Mouse (Mus musculus) fat pad, adult 2 months (tissue): ENCODE data around the gene Eda.

ENCODE experiments used
- DNase-seq: peaks from one replicate; pipeline ENCODE4 v3.0.0-alpha.2; 2011; ENCODE audit warnings: low read depth, low spot score; ENCODE audit errors: extremely low read depth

Eda gene

GRCm38 (mm10) chrX:99975250-99975984 lies at the start of gene Eda:
Gene Eda, plus strand, starts transcription at chrX:99975606.
- no peak for DNase-seq

GRCm38 (mm10) chrX:99961002-99961401 lies 14.4 kb upstream of the Eda start:
- no peak for DNase-seq

GRCm38 (mm10) chrX:99970111-99970510 lies 5.3 kb upstream of the Eda start:
- DNase-seq = no peak

- DNase-seq = no peak
Measured at GRCm38 (mm10) chrX:99974381-99974780, 1.0 kb upstream of the Eda start.

GRCm38 (mm10) chrX:99974803-99975202 lies 603 bp upstream of the Eda start:
- DNase-seq = no peak

GRCm38 (mm10) chrX:99975985-99976924 lies 849 bp downstream of the Eda start:
- no peak for DNase-seq

- DNase-seq = no peak
Measured at GRCm38 (mm10) chrX:99978354-99978753, 2.9 kb downstream of the Eda start.

- no peak for DNase-seq
Measured at GRCm38 (mm10) chrX:99993434-99993833, 18.0 kb downstream of the Eda start.

GRCm38 (mm10) chrX:99999342-99999741 lies 23.9 kb downstream of the Eda start:
- no peak for DNase-seq

- no peak for DNase-seq
Measured at GRCm38 (mm10) chrX:100118362-100118761, 143.0 kb downstream of the Eda start.

GRCm38 (mm10) chrX:100195286-100195685 lies 219.9 kb downstream of the Eda start:
- DNase-seq = no peak

GRCm38 (mm10) chrX:100313652-100314051 lies 338.2 kb downstream of the Eda start:
- DNase-seq = no peak

GRCm38 (mm10) chrX:100314172-100314902 lies 338.9 kb downstream of the Eda start:
- peak; percentile 19 for DNase-seq

GRCm38 (mm10) chrX:100340687-100341086 lies 365.3 kb downstream of the Eda start:
- no peak for DNase-seq

- no peak for DNase-seq
Measured at GRCm38 (mm10) chrX:100344433-100344832, 369.0 kb downstream of the Eda start.

GRCm38 (mm10) chrX:100356974-100357373 lies 381.6 kb downstream of the Eda start:
- no peak for DNase-seq

GRCm38 (mm10) chrX:100389887-100390286 lies 414.5 kb downstream of the Eda start:
- DNase-seq = no peak

GRCm38 (mm10) chrX:100392304-100392703 lies 416.9 kb downstream of the Eda start:
- DNase-seq = no peak

- DNase-seq = no peak
Measured at GRCm38 (mm10) chrX:100394223-100394861, 418.9 kb downstream of the Eda start.

GRCm38 (mm10) chrX:100395026-100395425 lies 419.6 kb downstream of the Eda start:
- no peak for DNase-seq

GRCm38 (mm10) chrX:100400900-100401299 lies 425.5 kb downstream of the Eda start:
- DNase-seq = no peak
